Mouse (Mus musculus): Measurements from ENCODE around the gene Rassf1. TPM values are rescaled to one million over a fixed set of nuclear protein-coding genes. Genes with fewer than 3 reads are reported as not detected.

The Rassf1 gene
- total RNA-seq, 1 experiment from 2014 or later = 78.2 TPM

Other genes starting within 250 kb of the Rassf1 start
- gene Hemk1, start 213.2 kb upstream of the Rassf1 start, total RNA-seq (2017) = 9.7 and 12.6 TPM in 2 replicates
- 0.12 TPM in 1 of 2 replicates, not detected in the other for gene 6430571L13Rik, start 211.0 kb upstream of the Rassf1 start, total RNA-seq (2017)
- gene Cacna2d2, start 151.9 kb upstream of the Rassf1 start, total RNA-seq (2017) = 0.49 and 0.58 TPM in 2 replicates
- 18.6 and 20.4 TPM in 2 replicates for gene Tmem115, start 17.6 kb upstream of the Rassf1 start, total RNA-seq (2017)
- gene Cyb561d2, start 9.4 kb upstream of the Rassf1 start, total RNA-seq (2017) = 9.2 and 11.7 TPM in 2 replicates
- 29.4 and 36.7 TPM in 2 replicates for gene Nprl2, start 9.3 kb upstream of the Rassf1 start, total RNA-seq (2017)
- gene Zmynd10, start 4.3 kb upstream of the Rassf1 start, total RNA-seq (2017) = 0.86 TPM in 1 of 2 replicates, not detected in the other
- 20.4 and 23.9 TPM in 2 replicates for gene Tusc2, start 11.7 kb downstream of the Rassf1 start, total RNA-seq (2017)
- 0.93 and 1.1 TPM in 2 replicates for gene Hyal2, start 16.4 kb downstream of the Rassf1 start, total RNA-seq (2017)
- 2.6 and 2.8 TPM in 2 replicates for gene Hyal1, start 25.4 kb downstream of the Rassf1 start, total RNA-seq (2017)
- 8.0 and 8.7 TPM in 2 replicates for gene Naa80, start 27.3 kb downstream of the Rassf1 start, total RNA-seq (2017)
- 2.2 TPM in 1 of 2 replicates, not detected in the other for gene Hyal3, start 29.3 kb downstream of the Rassf1 start, total RNA-seq (2017)
- 11.2 and 20.1 TPM in 2 replicates for gene Ifrd2, start 36.1 kb downstream of the Rassf1 start, total RNA-seq (2017)
- gene Sema3b, start 57.7 kb downstream of the Rassf1 start, total RNA-seq (2017) = 0.12 TPM in 2 replicates
- gene Gnai2, start 83.8 kb downstream of the Rassf1 start, total RNA-seq (2017) = 1,051 and 1,081 TPM in 2 replicates
- gene Slc38a3, start 118.0 kb downstream of the Rassf1 start, total RNA-seq (2017) = not detected in 2 replicates
- 1.7 TPM in 1 of 2 replicates, not detected in the other for gene Gnat1, start 128.2 kb downstream of the Rassf1 start, total RNA-seq (2017)
- gene Sema3f, start 158.9 kb downstream of the Rassf1 start, total RNA-seq (2017) = 0.12 and 0.35 TPM in 2 replicates
- 662 and 675 TPM in 2 replicates for gene Rbm5, start 219.4 kb downstream of the Rassf1 start, total RNA-seq (2017)